Mouse (Mus musculus) telencephalon, adult 2 months (tissue): ENCODE measurements around the gene 1700022I11Rik.
A peak's percentile ranks its signal among the peaks of the same experiment; 100 is the strongest.

Experiments
- DNase-seq: peaks from one replicate; pipeline ENCODE4 v3.0.0-alpha.2; 2011; ENCODE audit warnings: low read depth, low spot score

Gene 1700022I11Rik

DNA sequence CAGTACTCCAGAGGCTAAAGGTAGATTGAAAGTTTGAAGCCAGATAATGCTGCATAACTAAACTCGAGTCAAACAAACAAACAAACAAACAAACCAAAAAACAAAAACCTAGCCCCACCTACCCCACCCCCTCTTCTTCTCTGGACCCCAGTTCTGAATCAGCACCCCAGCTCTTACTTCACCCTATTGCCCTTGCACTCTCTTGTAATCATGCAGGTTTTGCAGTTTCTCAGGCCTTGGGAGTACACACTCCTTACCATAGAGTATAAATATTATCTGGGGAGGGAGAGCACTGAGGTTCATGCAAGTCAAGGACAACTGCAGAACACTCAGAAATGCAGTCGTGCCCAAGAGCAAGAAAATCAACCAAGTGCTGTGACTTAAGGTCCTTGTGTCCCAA is 31.9 kb downstream of the 1700022I11Rik start:
- no peak for DNase-seq

- DNase-seq = no peak
Observed at GRCm38 (mm10) chr4:43002756-43003439, 33.5 kb downstream of the 1700022I11Rik start.

GRCm38 (mm10) chr4:43004951-43005350 is 35.5 kb downstream of the 1700022I11Rik start:
- no peak for DNase-seq

DNA sequence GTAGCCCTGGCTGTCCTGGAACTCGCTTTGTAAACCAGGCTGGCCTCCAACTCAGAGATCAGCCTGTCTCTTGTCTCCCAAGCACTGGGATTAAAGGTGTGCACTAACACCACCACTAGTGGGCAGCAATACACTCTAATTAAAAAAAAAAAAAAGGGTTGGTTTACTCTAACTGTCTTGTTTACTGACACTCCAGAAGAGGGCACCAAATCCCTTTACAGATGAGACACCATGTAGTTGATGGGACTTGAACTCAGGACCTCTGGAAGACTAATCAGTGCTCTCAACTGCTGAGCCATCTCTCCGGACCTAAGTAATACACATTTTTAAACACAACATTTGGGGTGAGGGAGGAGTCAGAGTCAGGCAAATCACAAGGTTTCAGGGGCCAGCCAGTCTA is 36.4 kb downstream of the 1700022I11Rik start:
- DNase-seq = peak; percentile 28

- DNase-seq = peak; percentile 82
Observed at GRCm38 (mm10) chr4:43010161-43011038, 41.0 kb downstream of the 1700022I11Rik start, which contains the start of gene Fancg. Gene Fancg, minus strand, starts transcription at chr4:43010506.

GRCm38 (mm10) chr4:43012091-43012490 is 42.7 kb downstream of the 1700022I11Rik start:
- DNase-seq = no peak

DNA sequence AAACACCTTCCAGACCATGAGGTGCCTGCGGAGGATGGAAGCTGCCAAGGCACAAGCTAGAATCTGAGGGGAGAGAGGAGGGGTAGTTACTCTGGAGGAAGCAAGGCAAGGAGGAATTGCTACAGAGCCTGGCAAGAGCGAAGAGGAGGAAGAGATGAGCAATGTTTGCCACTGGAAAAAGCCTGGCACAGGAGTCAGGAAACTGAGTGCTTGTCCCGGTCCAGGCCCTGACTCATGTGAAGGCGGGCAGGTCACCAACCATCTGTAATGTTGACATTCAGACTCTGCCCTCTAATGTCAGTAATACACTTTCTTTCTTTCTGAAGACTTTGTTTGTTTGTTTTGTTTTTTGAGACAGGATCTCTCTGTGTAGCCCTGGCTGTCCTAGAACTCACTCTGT is 48.8 kb downstream of the 1700022I11Rik start:
- no peak for DNase-seq

GRCm38 (mm10) chr4:43019176-43019575 is 49.8 kb downstream of the 1700022I11Rik start:
- no peak for DNase-seq

DNA sequence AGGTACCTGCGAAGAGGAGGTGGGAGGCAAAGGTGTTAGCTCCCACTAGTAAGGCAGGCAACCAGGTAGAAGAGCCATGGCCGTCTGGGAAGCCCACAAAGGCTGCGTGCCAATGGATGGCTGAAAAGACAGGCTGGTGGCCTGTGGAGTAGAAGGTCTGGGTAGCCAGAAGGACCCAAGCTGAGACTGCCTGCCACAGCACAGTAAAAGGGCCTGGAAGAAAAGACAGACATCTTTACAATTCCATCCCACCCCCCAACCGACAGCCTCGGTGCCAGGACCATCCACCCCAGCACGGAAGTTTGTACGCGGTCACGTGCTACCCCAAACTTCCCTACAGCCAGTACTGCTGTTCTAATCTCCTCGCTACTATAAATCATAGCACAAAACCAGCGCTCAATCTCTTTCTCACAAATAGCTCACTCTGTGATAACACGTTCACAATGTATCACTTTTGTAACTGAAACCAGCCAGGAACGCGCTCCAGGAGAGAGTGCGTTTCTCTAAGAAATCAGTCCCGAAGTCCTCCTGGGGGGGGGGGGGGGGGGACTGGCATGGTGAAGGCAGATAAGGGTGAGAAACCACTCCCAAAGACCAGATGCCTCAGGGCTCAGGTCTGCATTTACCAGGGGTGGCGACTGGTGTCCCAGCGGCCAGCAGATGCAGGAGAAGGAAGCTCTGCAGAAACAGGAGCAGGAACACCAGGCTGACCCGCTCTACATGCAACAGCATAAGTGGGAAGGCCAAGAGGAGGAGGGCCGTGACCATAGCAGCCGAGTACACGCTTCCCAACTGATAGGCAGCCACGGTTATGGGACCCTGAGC is 50.4 kb downstream of the 1700022I11Rik start:
- DNase-seq = no peak

- no peak for DNase-seq
Observed at GRCm38 (mm10) chr4:43020876-43021275, 51.5 kb downstream of the 1700022I11Rik start.

- no peak for DNase-seq
Observed at GRCm38 (mm10) chr4:43021341-43021740, 51.9 kb downstream of the 1700022I11Rik start.

DNA sequence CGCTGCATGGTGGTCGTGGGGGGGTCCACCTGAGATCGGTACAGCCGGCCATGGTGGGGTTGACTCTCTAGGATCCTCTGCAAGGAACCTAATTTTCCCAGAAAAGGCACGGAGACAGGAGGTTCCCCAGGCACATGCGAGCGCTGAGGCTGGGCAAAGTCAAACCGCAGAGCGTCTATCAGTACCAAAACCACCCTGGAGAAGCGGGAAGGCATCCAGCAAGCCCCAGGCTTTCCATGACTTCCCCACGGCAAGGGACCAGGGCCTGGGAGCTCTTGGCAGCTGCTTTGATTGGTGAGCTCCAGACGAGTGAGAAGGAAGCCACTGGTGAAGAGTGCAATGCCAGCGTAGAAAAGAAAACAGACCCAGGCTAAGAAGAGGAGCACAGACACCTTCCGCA is 55.3 kb downstream of the 1700022I11Rik start:
- DNase-seq = no peak

DNA sequence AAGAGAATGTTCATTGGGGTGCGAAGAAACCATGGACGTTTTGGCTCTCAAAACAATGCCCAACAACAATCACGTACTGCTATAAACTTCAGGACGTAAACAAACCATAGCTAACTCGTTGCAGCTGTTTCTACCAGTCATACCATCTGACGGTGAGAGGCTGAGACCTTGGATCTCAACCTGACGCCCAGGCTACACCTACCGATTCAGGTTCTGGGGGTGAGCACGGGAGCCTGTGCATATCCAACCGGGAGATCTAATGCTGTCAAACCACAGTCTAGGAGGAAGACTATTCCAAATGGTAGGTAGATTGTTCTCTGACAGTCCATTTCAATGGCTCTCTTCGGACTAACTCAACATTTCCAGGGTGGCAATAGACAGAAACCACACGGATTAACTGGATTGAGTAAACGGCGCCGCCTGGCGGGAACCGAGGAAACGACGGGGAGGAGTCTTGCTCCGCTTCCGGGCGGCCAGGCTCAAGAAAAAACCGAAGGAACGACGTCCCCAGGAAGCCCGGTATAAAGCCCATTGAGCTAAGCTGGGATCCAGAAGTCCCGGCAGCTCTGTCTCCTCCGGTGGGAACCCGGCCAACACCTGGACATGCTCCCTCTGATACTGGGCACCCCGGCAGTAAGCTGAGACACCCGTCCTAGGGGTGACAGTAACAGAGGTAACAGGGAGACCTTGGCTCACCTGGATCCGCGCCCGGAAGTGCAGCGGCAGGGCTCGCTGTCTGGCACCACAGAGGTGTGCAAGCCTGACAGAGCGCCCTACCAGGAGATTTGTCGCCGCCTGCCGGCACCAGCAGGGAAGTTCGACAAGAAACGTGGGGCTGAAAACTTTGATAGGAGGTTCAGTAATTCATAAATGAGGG is 55.9 kb downstream of the 1700022I11Rik start, which contains the start of gene Pigo:
TSS of gene Pigo (minus strand) at position 736 of the 877 bp plus-strand sequence.
- peak; percentile 93 for DNase-seq

DNA sequence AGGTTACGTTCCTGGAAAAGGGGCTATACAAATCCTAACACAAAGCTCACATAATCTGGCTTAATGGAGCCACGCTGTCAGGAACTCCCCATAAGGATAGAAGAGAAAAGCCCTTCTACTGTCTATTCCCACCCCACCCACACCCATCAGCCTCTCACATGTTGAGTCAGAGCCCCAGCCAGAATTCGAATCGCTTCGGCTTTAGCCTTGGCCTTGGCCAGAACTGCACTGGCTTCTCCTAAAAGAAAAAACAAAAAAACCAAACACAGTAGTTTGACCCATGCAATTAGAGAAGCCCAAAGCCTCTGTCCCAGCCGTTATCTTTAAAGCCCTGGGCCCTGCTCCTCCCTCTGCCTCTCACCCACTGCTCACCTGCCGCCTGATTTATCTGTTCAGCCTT is 59.7 kb downstream of the 1700022I11Rik start:
- DNase-seq = no peak

DNA sequence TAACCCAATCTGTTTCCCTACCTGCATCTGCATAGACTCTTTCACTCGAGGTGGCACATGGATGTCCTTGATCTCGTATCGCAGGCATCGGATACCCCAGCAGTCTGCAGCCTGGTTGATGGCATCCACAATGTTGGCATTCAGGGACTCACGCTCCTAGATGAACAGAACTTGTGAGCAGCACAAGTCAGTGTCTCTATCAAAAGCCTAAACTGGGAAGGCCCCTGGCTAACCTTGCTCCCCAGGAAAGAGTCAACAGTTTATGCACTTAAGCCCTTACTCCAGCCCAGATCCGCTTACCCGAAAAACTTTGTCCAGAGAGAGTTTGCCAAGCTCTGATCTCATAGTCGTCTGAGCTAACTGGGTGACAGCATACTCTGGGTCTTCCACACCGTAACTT is 60.3 kb downstream of the 1700022I11Rik start:
- no peak for DNase-seq

DNA sequence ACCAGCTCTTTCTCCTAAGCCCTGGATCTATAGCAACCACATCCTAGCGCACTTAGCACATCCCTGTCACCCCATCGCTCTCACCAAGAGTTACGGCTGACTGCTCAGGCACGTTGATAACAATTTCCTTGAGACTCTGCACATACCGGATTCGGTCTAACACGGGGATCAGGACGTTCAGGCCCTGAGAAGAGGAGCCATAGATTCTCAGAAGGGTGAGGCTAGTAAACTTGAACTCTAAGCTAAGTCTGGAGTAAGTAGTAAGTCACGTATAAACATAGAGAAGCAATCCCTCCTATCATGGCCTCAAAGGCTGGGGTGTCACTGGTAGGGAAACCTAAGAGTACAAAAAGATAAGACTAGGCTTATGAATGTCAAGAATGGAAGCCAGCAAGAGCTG is 60.9 kb downstream of the 1700022I11Rik start:
- no peak for DNase-seq

DNA sequence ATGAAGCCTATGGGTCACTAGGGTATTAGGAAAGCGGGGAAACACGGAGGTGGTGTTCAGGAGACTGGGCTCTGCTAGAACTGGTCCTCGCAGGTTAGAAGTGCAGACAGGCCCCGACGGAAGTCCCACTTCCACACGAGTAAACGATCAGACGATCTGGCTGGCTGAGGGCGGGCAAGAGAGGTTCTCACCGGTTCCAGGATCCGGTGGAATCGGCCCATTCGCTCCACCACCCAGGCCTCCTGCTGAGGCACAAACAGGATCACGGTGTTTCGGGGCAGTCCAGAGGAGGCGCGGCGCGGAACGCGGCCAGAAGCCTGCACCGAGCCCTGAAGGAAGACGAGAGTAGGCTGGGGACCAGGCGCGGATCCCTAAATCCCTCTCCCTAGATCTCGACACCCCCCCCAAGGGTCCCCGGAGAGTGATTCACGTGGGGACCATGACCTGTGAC is 61.4 kb downstream of the 1700022I11Rik start:
- DNase-seq = no peak

GRCm38 (mm10) chr4:43031237-43031995 is 62.0 kb downstream of the 1700022I11Rik start, which contains the start of gene Stoml2:
Gene Stoml2, minus strand, starts transcription at chr4:43031710.
- DNase-seq = peak; percentile 98

- no peak for DNase-seq
Observed at GRCm38 (mm10) chr4:43032501-43032900, 63.1 kb downstream of the 1700022I11Rik start.
